Mouse (Mus musculus) neural tube, embryonic 13.5 days (tissue): ENCODE measurements at regions not wholly inside any gene's neighbourhood (a gene's known extent, or its start where the extent isn't known, plus 50 kb on each side); places are given as distances from the start of the nearest gene placed in this dataset.

Experiments
- ATAC-seq: fragments of 200-750 bp; cut with Nextera tagmentation; 2 replicates; pipeline ENCODE4 v1.8.0; 2017; ENCODE audit warnings: low read depth, mild to moderate bottlenecking, moderate TSS enrichment, moderate library complexity
- H3K27ac ChIP-seq: fragments of 300-500 bp; sonication (generic); replicated peaks from 2 replicates; pipeline ENCODE4 v1.5.1; 2015; ENCODE audit warnings: moderate library complexity, mild to moderate bottlenecking, inconsistent platforms
- H3K27me3 ChIP-seq: fragments of 300-500 bp; sonication (generic); 2 replicates; pipeline ENCODE4 v1.6.1; 2015; ENCODE audit warnings: mild to moderate bottlenecking, inconsistent platforms
- H3K36me3 ChIP-seq: fragments of 300-500 bp; sonication (generic); 2 replicates; pipeline ENCODE4 v1.6.1; 2015; ENCODE audit warnings: mild to moderate bottlenecking, inconsistent platforms
- H3K4me1 ChIP-seq: fragments of 300-500 bp; sonication (generic); replicated peaks from 2 replicates; pipeline ENCODE4 v1.6.1; 2015; ENCODE audit warnings: inconsistent platforms
- H3K4me2 ChIP-seq: fragments of 300-500 bp; sonication (generic); 2 replicates; pipeline ENCODE4 v1.6.1; 2015; ENCODE audit warnings: inconsistent platforms, mild to moderate bottlenecking, moderate library complexity
- H3K4me3 ChIP-seq: fragments of 300-500 bp; sonication (generic); 2 replicates; pipeline ENCODE4 v1.5.1; 2015; ENCODE audit warnings: mild to moderate bottlenecking, inconsistent platforms
- H3K9ac ChIP-seq: fragments of 300-500 bp; sonication (generic); 2 replicates; pipeline ENCODE4 v1.6.1; 2015; ENCODE audit warnings: moderate library complexity, mild to moderate bottlenecking, inconsistent platforms
- H3K9me3 ChIP-seq: fragments of 300-500 bp; sonication (generic); 2 replicates; pipeline ENCODE4 v1.6.1; 2016; ENCODE audit warnings: inconsistent platforms
- WGBS: fragments of 180-500 bp; shearing (Covaris S2); methylation state at CpG from one replicate; pipeline ENCODE4 v1.1.7; 2015; 5-methylcytosine and 5-hydroxymethylcytosine counted together

- no peak overlapping the region for H3K4me2 ChIP-seq
Measured at GRCm38 (mm10) chr1:48383590-48383989, 1490.9 kb upstream of the Slc39a10 start.

GRCm38 (mm10) chr1:48380139-48380538 is 1487.5 kb upstream of the Slc39a10 start:
- Histone ChIP-seq H3K9ac (no peak overlapping the region), H3K27me3 (no peaks in the 10 kb centered on the region), H3K36me3 (no peaks in the 10 kb centered on the region), H3K4me3 (no peak overlapping the region), H3K27ac (no peak overlapping the region), H3K9me3 (no peaks in the 10 kb centered on the region), H3K4me2 (no peak overlapping the region), H3K4me1 (no peaks in the 10 kb centered on the region)
- WGBS = 73% methylated on average over 2 of the region's 2 CpGs
- ATAC-seq = no peak

More at GRCm38 (mm10) chr1:48383590-48383989, 1490.9 kb upstream of the Slc39a10 start:
- Histone ChIP-seq H3K27me3 (no peaks in the 10 kb centered on the region), H3K9me3 (no peaks in the 10 kb centered on the region), H3K4me3 (no peak overlapping the region), H3K36me3 (no peaks in the 10 kb centered on the region), H3K4me1 (no peaks in the 10 kb centered on the region), H3K27ac (no peak overlapping the region), H3K9ac (no peak overlapping the region)
- 57% methylated on average over 1 of the region's 1 CpGs for WGBS
- peak; percentile 77 for ATAC-seq

- no peak overlapping the region for H3K9ac ChIP-seq
- no peaks in the 10 kb centered on the region for H3K36me3 ChIP-seq
- H3K4me1 ChIP-seq = no peaks in the 10 kb centered on the region
- no peaks in the 10 kb centered on the region for H3K9me3 ChIP-seq
- no peak overlapping the region for H3K4me2 ChIP-seq
- no peak for ATAC-seq
- H3K27ac ChIP-seq = no peak overlapping the region
- 81% methylated on average over 3 of the region's 3 CpGs for WGBS
- H3K4me3 ChIP-seq = no peak overlapping the region
- no peaks in the 10 kb centered on the region for H3K27me3 ChIP-seq
Measured at GRCm38 (mm10) chr1:48351416-48351815, 1458.8 kb upstream of the Slc39a10 start.

DNA sequence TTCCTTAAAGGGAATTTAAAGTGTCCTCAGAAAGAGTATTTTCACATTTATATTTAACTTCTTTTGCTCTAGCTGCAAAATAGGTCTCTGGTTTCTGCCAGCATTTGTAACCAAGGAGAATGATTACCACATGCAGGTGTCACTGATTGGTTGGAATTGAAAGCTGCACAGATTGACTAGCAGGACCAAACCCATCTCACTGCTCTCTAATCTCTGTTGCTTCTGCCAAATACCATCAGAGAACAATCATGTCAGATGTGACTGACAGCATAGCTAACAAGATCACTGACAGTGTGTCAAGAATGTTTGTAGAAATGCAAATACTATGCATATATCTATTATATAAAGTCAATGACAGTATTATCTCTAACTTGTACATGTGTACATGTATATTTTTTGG is 1450.3 kb upstream of the Slc39a10 start:
- no peak overlapping the region for H3K4me2 ChIP-seq
- no peak overlapping the region for H3K27ac ChIP-seq
- H3K27me3 ChIP-seq = no peaks in the 10 kb centered on the region
- no peaks in the 10 kb centered on the region for H3K4me1 ChIP-seq
- no peak for ATAC-seq
- no peak overlapping the region for H3K9ac ChIP-seq
- no peak overlapping the region for H3K4me3 ChIP-seq
- no peaks in the 10 kb centered on the region for H3K9me3 ChIP-seq
- no peaks in the 10 kb centered on the region for H3K36me3 ChIP-seq
